Mouse (Mus musculus): ENCODE measurements at regions not wholly inside any gene's neighbourhood (a gene's known extent, or its start where the extent isn't known, plus 50 kb on each side); places are given as distances from the start of the nearest gene placed in this dataset.

DNA sequence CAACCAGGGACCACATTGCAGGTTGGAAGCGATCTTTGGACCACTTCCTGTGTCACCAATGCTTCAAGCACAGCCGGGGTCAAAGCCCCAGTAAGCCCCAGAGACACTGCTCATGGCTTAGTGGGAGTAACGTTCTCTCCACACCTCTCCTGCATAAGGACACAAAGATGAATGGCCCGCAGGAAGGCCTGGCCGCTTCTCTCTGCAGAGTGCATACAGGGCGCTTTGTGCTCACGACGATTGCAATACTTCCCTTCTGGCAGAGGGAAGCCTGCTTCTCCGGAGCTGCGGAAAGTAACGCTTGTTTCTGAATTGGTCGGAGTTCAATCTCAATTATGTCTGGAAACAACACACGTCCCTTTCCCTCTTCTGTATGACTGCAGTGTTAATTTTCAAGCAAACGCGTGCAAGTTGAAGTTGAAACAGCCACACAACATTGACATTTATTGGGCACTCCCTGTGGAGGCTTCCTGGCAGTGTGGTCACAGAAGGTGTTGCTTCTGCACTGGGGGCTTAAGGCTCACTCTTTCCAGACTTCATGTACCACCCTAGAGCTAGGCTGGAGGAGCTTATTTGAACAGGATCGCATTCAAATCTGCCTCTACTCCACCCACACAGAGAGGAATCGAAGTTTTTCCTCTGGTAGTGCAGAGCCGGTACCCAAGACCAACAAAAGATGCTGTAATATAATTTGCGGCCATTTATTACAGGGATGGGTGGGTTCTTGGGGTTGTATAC lies 168.4 kb downstream of the Ndfip2 start:
- no peak for DNase-seq (ENCODE audit: low spot score)

DNA sequence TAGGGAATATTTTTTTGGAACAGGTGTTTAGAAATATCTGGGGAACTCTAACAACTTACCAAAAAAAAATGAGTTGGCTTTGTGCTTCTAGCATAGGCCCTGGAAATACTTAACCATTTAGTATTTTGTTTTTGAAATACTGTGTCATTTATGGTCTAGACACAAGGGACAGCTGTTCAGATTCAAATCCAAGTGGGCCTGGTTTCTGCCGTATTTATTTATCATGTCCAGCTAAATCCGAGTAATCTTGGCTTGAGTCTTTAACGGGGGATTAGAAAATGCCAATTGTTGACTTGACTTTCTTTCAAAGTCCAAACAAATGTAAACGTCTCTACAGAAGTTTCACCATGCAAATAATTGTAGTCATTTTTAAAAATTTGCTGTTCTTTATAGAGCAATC lies 159.6 kb downstream of the Ndfip2 start:
- no peak for DNase-seq (ENCODE audit: low spot score)

DNA sequence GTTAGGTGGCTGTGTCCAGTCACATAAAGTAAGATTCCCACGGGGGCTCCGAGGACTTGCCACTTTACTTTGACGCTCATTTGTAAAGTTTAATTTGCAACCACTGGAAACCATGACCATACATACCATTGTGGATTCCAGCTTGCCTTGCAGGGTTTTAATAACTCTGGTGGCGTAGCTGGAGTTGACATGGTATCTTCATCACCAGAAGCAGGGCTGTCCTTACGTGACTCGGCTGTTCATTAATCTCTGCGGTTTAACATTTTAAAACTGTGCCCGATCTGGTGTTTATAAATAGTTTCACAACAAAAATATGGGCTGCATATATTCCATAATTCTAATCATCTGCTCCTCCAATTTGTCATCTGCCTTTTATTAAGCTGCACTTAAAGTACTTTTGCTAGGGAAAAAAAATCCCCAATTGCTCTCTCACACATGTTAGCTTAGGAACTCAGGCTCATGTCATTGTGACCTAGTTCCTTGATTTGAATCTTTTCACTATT lies 159.1 kb downstream of the Ndfip2 start:
- no peak for DNase-seq (ENCODE audit: low spot score)

DNA sequence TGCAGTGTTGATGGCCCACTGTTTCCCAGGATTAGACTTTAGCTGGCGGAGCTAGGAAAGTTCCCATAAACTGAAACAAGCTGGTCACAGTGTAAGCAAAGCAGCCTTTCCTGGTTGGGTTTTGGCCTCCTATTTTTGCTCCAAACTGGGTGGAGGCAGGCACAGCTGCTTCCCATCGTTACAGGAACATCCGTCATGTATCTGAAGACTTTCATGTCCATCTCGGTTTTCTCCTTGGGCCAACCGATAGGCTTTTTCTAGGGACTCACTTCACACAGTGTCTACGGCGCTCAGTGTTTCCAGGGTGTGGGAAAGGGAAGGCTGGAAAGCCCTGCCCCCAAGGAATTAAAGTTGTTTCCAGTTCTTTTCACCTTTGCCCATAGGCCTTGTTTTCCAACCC lies 158.6 kb downstream of the Ndfip2 start:
- no peak for DNase-seq (ENCODE audit: low spot score)

DNA sequence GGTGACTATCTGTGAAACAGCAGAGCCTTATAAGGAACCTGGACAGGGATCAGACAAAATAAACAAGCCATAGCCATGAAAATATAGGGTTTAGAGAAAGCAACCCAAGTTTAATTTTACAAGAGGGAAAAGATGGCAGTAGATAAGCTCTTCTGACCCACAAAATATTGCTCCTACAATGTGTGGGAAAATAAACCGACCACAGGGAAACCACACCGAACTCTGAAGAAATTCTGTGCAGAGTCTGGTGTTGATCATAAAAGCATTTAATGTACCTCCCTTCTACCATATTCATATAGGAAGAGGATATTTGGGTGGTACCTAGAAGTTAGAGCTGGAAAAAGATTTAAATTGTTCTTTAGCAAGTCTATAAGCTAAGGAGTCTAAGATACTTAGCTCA lies 146.3 kb downstream of the Ndfip2 start:
- no peak for DNase-seq (ENCODE audit: low spot score)

DNA sequence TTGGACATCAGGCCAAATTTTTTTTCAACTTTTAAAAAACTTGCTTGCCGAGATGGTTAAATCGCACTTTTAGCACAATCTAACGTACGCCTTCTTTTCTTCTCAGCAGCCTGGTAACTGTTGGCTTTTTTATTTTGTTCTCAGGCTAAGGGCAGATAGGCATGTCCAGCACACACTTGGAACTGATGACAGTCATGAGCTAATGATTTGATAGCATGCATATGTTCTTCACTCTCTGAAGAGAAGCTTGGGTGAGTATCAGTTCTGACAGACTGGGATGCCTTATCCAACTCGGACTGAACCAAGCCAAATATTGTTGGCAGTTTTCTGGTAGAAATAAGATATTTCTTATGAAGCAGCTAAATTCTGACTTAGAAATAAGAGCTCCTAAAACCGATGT lies 145.9 kb downstream of the Ndfip2 start:
- DNase-seq (ENCODE audit: low spot score) = peak; percentile 80

DNA sequence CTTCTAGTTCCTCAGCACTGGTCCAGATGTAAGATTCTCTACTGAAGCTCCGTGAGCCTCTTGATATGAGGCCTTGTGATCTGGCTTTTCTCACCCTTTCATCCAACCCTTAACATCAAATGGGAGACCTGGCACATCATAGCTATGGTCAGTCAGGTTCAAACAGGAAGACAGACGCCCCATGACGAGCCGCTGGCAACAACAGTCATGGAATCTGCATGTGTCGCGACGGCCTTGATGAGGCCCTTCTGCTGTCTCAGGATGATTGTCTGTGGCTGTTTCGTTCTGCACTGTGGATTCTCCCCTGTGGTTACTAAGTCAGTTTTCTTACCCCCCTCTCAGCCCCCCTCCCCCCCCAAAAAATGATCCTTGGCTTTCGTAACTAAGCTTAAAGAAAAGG lies 144.9 kb downstream of the Ndfip2 start:
- no peak for DNase-seq (ENCODE audit: low spot score)

DNA sequence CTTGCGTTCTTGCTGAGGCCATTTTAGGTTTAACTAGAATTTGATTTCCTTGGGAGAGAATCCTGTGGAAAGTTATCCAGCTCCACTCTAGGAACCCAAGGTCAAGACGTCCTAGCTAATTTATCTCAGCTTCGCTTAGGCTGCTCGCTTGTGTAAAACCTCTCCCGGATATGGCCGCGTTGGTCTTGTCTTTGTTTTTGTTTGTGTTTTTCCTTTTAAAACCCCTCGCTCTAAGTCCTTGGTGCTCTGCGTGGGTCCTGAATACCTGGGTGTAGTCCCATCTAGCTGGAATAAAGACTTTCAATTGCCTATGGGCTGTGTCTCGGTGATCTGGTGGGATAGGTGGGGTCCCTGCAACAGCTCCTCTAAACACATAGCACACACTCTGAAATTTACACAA lies 144.2 kb downstream of the Ndfip2 start:
- DNase-seq (ENCODE audit: low spot score) = no peak

DNA sequence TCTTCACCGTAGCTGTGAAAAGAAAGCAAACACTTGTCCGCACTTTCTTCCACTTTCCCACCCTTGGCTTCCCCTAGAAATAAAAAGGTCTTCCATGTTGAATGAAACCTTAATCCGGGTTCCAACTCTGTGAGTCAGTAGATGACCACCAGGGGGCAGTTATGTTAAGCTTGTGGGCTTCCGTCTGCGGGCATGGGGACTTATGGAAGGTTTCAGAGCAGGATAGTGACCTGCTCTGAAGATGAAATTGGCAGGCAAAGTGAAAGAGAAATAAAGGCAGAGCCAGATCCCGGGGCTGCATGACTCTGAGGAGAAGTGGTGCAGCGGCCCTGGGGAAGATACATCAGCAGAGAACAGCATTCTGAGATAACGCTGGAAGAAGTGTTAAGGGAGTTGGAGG lies 139.1 kb downstream of the Ndfip2 start:
- peak; percentile 85 for DNase-seq (ENCODE audit: low spot score)

DNA sequence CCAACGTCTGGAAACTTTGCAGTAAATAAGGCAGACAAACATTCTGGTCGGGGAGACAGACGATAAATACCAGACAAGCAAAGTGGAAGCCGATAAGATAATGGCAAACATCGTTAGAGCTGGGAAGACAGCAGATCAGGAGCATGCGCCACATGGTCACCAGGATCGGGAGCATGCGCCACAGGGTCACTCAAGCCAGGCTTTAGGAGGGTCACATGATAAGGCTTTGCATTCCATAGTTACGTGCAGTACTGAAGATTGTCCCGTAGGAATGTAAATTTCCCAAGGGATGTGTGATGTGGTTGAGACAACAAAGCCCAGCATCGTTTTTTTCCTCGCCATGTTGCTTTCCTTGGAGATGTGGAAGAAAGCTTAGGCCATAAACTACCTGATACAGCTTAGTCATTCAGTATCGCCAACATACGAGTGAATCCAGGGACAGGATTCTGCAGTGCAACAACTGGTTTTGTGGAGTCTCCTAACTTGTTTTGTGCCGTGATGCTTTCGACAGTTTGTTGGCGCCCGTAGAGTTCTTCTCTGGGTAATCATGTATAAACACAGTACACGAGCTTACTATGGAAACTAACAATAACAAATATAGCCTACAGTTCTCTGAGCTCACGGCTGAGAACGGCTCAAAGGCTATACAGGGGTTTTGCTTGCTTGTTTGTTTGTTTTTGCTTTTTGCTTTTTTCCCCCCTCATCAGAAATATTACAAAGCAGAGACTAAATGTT lies 133.9 kb downstream of the Ndfip2 start:
- DNase-seq (ENCODE audit: low spot score) = no peak

DNA sequence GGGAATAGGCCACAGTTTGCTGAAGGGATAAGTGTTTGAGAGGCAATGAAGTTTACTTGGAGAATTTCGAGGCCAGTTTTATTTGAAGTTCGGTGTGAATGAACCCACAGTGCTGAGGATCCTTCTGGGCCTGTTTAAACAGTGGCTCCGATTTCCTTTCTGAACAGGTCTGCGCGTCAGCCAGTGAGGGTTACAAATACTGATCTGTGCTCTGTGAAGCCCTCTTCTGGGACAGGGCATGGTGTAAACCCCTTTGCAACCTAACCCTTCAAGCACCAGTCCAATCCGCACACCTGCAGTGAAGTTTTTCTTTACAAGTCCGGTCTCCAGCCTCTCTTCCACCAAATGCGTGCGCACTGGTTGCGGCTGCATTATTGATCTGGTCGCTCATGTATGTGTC lies 133.1 kb downstream of the Ndfip2 start:
- no peak for DNase-seq (ENCODE audit: low spot score)

DNA sequence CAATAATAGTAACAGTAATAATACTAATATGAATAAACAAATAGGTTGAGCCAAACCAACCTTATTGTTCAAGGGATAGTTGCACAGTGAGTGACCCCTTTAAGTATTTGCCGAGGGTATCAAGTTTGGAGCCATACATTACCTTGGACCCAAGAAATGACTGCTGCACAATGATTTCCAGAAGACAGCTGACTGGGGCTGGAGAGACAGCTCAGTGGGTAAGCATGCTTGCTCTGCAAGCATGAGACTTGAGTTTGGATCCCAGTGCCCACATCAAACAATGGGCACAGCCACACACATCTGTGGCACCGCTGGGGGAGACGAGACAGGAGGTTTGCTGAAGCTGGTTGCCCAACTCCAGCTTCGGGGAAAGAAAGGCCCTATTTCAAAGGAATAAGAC lies 126.7 kb downstream of the Ndfip2 start:
- no peak for DNase-seq (ENCODE audit: low spot score)

DNA sequence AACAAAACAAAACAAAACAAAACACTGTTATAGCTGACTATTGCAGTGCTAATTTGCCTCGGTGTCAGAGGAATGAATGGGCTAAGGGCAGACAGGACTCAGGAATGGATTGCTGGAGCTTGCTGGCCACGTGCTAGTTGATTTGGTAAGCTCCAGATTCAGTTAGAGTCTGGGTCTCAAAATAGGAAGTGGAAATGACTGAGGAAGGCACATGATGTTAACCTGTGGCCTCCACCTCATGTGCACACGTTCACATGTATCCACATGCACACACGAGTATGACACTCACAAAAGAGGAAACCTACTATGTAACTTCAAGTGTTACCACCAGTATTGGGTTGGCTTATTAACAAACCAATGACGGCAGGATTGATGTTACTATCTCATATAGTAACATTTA lies 125.0 kb downstream of the Ndfip2 start:
- no peak for DNase-seq (ENCODE audit: low spot score)

DNA sequence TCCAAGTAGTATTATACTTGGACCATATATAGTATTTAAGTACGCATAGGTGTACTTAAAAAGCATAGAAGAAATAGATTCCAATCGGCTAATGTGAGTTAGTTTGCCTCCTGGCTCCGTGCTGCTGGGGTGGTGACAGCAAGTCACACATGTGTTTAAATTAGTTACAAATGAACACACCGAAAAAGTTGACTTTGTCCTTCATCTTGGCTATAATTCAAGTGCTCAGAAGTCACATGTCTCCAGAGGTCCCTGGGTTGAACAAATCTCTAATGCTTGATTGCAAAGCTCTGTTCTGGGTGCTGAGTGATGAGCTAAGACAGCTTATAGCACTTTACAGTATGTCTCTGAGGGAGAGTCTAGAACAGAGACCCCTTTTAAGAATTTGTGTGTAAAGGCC lies 121.7 kb downstream of the Ndfip2 start:
- no peak for DNase-seq (ENCODE audit: low spot score)

DNA sequence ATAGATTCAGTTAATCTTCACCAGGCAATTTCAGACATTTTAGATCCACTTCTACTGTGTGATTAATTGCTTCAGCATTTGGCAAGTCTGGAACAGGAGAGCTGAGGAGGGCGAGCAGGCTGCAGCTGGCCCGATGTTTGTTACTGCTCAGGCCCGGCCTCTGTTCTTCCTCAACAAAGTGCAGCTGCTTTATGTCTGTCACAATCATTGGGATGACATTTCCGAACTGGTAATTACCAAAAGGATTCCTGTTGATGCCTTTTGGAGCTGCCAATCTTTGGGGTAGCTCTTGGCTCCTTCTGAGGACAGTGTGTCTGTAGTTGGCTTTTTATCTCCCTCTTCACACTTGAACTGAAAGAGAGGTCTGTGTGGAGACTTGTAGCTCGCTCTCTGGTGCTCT lies 119.4 kb downstream of the Ndfip2 start:
- DNase-seq (ENCODE audit: low spot score) = peak; percentile 40

DNA sequence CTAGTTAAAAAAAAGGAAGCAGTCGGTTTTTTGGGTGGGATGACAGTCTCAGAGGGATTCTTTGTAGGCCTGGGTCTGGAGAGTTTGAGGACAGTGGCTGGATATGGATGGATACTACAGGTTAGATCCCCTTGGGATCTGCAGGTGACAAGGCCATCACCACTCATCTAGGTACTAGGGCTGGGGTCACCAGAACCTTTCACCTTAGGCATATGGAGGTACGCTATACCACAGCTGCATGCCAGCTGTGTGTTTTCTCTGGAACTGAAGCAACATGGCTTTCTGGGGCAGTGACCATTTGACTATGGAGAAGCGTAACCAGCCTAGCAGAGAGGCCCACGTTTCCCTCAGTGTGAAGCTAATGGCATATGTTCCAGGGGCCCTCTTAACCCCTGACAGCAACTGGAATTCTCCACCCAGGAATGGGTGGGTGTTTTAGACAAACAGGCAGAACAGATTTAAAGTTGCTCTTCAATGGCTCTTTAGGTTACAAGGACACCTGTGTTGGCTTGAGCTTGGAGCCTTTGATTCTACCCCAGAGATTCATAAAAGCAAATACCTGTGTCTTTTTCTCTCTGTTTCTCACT lies 118.8 kb downstream of the Ndfip2 start:
- no peak for DNase-seq (ENCODE audit: low spot score)

DNA sequence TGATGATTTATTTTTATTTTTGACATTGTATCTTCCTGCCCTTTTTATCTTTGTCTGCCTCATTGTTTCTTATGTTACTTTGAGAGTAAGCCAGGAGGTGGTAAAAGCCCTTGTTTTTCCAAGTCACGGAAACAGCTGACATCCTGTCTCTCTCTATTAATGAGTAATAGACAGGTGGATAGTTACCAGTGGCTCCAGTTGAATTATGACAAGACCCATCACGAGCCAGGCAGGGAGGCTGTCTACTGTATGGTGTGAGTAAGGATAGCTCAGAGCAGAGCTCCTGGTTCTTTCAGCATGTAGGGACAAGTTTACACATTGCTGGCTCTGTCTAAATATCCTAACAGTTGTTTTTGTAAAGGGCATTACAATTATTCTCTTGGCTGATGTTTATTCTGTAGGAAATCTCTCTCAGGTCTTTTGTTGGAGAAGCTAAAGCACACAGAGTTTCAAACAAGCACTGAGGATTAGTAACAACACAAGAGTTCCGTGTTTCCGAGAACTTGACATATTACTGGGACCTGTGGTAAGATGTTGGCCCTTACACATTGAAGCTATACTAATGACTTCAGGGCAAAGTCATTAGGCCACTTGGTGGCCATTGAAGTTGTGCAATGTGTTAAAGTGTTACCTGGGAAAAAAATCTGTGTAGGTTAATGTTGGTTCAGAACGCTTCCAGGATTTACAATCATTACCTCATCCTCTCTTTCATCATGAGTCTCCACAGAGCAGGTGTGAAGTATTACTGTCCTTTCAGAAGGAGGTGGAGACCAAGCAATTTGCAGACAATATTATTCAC lies 111.5 kb downstream of the Ndfip2 start:
- DNase-seq (ENCODE audit: low spot score) = no peak

DNA sequence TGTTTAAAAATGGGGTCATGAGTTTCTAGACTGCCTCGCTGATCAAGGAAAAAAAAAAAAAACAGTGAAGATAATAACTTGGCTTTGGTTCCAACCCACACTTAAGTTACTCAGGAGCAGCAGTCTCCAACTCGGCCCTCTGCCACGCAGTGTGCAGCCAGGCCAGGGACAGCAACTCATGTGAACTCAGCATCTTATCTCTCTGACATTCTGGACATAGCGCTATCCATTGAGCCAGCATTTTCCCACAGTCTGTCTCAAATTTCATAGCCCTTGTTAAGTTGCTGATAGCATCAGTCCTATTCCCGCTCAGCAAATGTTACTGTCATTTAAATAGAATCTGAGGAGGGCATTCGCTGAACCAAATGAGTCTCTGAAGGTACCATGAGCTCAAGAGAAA lies 102.2 kb downstream of the Ndfip2 start:
- DNase-seq (ENCODE audit: low spot score) = peak; percentile 85

DNA sequence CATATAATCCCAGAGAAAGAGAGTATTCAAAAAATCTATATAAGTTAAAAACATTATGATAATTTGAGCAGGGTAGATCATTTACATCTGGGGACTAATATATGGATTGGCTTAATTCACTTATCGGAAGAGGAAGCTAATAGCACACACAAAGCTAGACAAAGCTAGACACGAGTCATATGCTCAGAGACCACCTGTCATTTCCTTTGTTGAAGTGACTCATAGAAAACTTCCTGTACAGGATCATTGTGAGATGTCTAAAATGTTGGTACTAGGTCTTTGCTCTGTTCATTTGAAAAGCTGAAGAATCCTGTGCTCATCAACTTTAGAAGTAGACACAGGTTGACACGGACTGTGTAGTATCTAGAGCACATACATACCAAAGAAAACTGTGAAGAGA lies 101.5 kb downstream of the Ndfip2 start:
- no peak for DNase-seq (ENCODE audit: low spot score)
